Mouse (Mus musculus) splenic B cell, adult 2 months (primary cell): ENCODE data around the gene Shroom4.

Source experiments
- DNase-seq: peaks from one replicate; pipeline ENCODE4 v3.0.0-alpha.2; 2011; ENCODE audit warnings: low read depth, low spot score
- H3K27me3 ChIP-seq: 2 replicates; pipeline ENCODE4 v1.6.1; 2012; ENCODE audit warnings: mild to moderate bottlenecking, low read length, moderate library complexity, mixed read lengths; ENCODE audit not compliant: control insufficient read depth, poor library complexity, insufficient read depth, severe bottlenecking
- H3K36me3 ChIP-seq: 2 replicates; pipeline ENCODE4 v1.6.1; 2012; ENCODE audit warnings: mild to moderate bottlenecking, low read length, moderate library complexity, mixed read lengths; ENCODE audit not compliant: control insufficient read depth, poor library complexity, insufficient read depth, severe bottlenecking

Gene Shroom4

GRCm38 (mm10) chrX:6565066-6565465 is 165.4 kb downstream of the Shroom4 start:
- DNase-seq = no peak
- no peaks in the 10 kb centered on the region for H3K36me3 ChIP-seq
- H3K27me3 ChIP-seq = no peaks in the 10 kb centered on the region

GRCm38 (mm10) chrX:6574511-6574910 is 174.9 kb downstream of the Shroom4 start:
- no peak for DNase-seq
- no peaks in the 10 kb centered on the region for H3K36me3 ChIP-seq
- no peaks in the 10 kb centered on the region for H3K27me3 ChIP-seq

GRCm38 (mm10) chrX:6577001-6577400 is 177.3 kb downstream of the Shroom4 start:
- Histone ChIP-seq H3K36me3 (no peaks in the 10 kb centered on the region), H3K27me3 (no peaks in the 10 kb centered on the region)
- DNase-seq = no peak

- no peaks in the 10 kb centered on the region for H3K27me3 ChIP-seq
- DNase-seq = no peak
- H3K36me3 ChIP-seq = no peaks in the 10 kb centered on the region
Observed at GRCm38 (mm10) chrX:6580671-6581070, 181.0 kb downstream of the Shroom4 start.

- no peaks in the 10 kb centered on the region for H3K27me3 ChIP-seq
- DNase-seq = no peak
- no peaks in the 10 kb centered on the region for H3K36me3 ChIP-seq
Observed at GRCm38 (mm10) chrX:6581181-6581580, 181.5 kb downstream of the Shroom4 start.

- no peaks in the 10 kb centered on the region for H3K27me3 ChIP-seq
- no peaks in the 10 kb centered on the region for H3K36me3 ChIP-seq
- DNase-seq = no peak
Observed at GRCm38 (mm10) chrX:6582646-6583045, 183.0 kb downstream of the Shroom4 start.

GRCm38 (mm10) chrX:6594183-6594582 is 194.5 kb downstream of the Shroom4 start:
- no peak for DNase-seq

GRCm38 (mm10) chrX:6654024-6654423 is 254.4 kb downstream of the Shroom4 start:
- peak; percentile 10 for DNase-seq
- no peaks in the 10 kb centered on the region for H3K27me3 ChIP-seq
- no peaks in the 10 kb centered on the region for H3K36me3 ChIP-seq

More at GRCm38 (mm10) chrX:6594183-6594582, 194.5 kb downstream of the Shroom4 start:
- Histone ChIP-seq H3K36me3 (no peaks in the 10 kb centered on the region), H3K27me3 (no peaks in the 10 kb centered on the region)

- Histone ChIP-seq H3K27me3 (no peaks in the 10 kb centered on the region), H3K36me3 (no peaks in the 10 kb centered on the region)
- DNase-seq = no peak
Observed at GRCm38 (mm10) chrX:6658820-6659324, 259.2 kb downstream of the Shroom4 start.
